Mouse (Mus musculus) CD4-positive, CD25-positive, alpha-beta regulatory T cell, adult 2 months (primary cell): ENCODE results near the gene Dcp1b.

Experiments
- DNase-seq: peaks from one replicate; pipeline ENCODE4 v3.0.0-alpha.2; 2012; ENCODE audit warnings: low read depth, low spot score

Dcp1b gene

GRCm38 (mm10) chr6:119228861-119229603 is 54.0 kb downstream of the Dcp1b start:
- no peak for DNase-seq

GRCm38 (mm10) chr6:119233066-119233465 is 58.0 kb downstream of the Dcp1b start:
- no peak for DNase-seq

GRCm38 (mm10) chr6:119235441-119235840 is 60.4 kb downstream of the Dcp1b start:
- no peak for DNase-seq

GRCm38 (mm10) chr6:119236241-119236640 is 61.2 kb downstream of the Dcp1b start, which contains the start of gene Cacna2d4:
Gene Cacna2d4 (plus strand): TSS chr6:119236526.
- no peak for DNase-seq

GRCm38 (mm10) chr6:119237427-119237989 is 62.5 kb downstream of the Dcp1b start:
- no peak for DNase-seq

- DNase-seq, result no peak
These were observed 64.4 kb downstream of the Dcp1b start for GRCm38 (mm10) chr6:119239341-119240005.

- DNase-seq, result no peak
These were observed 65.2 kb downstream of the Dcp1b start for GRCm38 (mm10) chr6:119240256-119240655.

GRCm38 (mm10) chr6:119240871-119241705 is 66.0 kb downstream of the Dcp1b start:
- no peak for DNase-seq

- no peak for DNase-seq
These were observed 71.0 kb downstream of the Dcp1b start for GRCm38 (mm10) chr6:119246082-119246481.

- DNase-seq, result no peak
These were observed 73.5 kb downstream of the Dcp1b start for GRCm38 (mm10) chr6:119248578-119248977.

- no peak for DNase-seq
These were observed 74.7 kb downstream of the Dcp1b start for GRCm38 (mm10) chr6:119249726-119250125.

GRCm38 (mm10) chr6:119251704-119252103 is 76.7 kb downstream of the Dcp1b start:
- DNase-seq, result no peak
